Mouse (Mus musculus): Measurements from ENCODE around the gene Pigo.

GRCm38 (mm10) chr4:43021341-43021740 is 4.3 kb downstream of the Pigo start:
- TF ChIP-seq EP300 (IDR thresholded peaks at IDR 0.05): no peak
- TF ChIP-seq CTCF (IDR thresholded peaks at IDR 0.05): no peak

Data from lung, postnatal 0 days (tissue).